Mouse (Mus musculus): ENCODE measurements around the gene Slc35c2.

GRCm38 (mm10) chr2:165285621-165286020, 2.0 kb downstream of the Slc35c2 start:
- TF ChIP-seq POLR2A (IDR thresholded peaks at IDR 0.05; ENCODE audit: extremely low read depth, insufficient read depth, low read length) (no peak), CTCF (IDR thresholded peaks at IDR 0.05; ENCODE audit: extremely low read depth, insufficient read depth, low read length) (no peak)

All from cortical plate, adult 2 months (tissue).